Mouse (Mus musculus) adrenal gland, postnatal 10 days (tissue): ENCODE measurements around the gene Olfr551. TPM values are rescaled to one million over a fixed set of nuclear protein-coding genes. Genes with fewer than 3 reads are reported as not detected.

ENCODE experiments used
- total RNA-seq, 2 experiments: library from RNA; stranded (reverse); gene quantifications; 2 replicates each; pipeline ENCODE4 v1.2.3; 2021

Olfr551 gene
- total RNA-seq, 2 experiments from 2014 or later = not detected

Other genes with a start within 250 kb of the Olfr551 start
- 10 to 100 TPM; 33.7 to 50.4 TPM for gene Rrm1, start 150.2 kb downstream of the Olfr551 start, total RNA-seq
- not detected for gene Olfr543, start 110.2 kb downstream of the Olfr551 start, total RNA-seq
- not detected for gene Olfr544, start 103.6 kb downstream of the Olfr551 start, total RNA-seq
- not detected for gene Olfr545, start 92.3 kb downstream of the Olfr551 start, total RNA-seq
- not detected for gene Olfr547, start 57.1 kb downstream of the Olfr551 start, total RNA-seq
- gene Olfr548-ps1, start 51.0 kb downstream of the Olfr551 start, total RNA-seq = not detected
- not detected for gene Olfr549, start 42.0 kb downstream of the Olfr551 start, total RNA-seq
- 10 to 100 TPM; 10.1 to 15.8 TPM for gene Trim21, start 26.4 kb downstream of the Olfr551 start, total RNA-seq
- gene Olfr550, start 20.4 kb downstream of the Olfr551 start, total RNA-seq = not detected
- gene Olfr552, start 5.9 kb upstream of the Olfr551 start, total RNA-seq = under 1 TPM in 1 of 2 experiments, not detected in 1; 0.12 TPM
- not detected for gene Olfr553, start 26.3 kb upstream of the Olfr551 start, total RNA-seq
- gene Olfr554, start 46.5 kb upstream of the Olfr551 start, total RNA-seq = not detected
- not detected for gene Olfr555, start 66.9 kb upstream of the Olfr551 start, total RNA-seq
- gene Olfr556, start 73.0 kb upstream of the Olfr551 start, total RNA-seq = not detected
- gene Trim68, start 95.4 kb upstream of the Olfr551 start, total RNA-seq = 10 to 100 TPM in 1 of 2 experiments, 1 to 10 TPM in 1; 6.1 to 14.3 TPM
- not detected for gene Olfr557, start 104.0 kb upstream of the Olfr551 start, total RNA-seq
- gene Olfr558, start 110.3 kb upstream of the Olfr551 start, total RNA-seq = 1 to 10 TPM; 1.4 to 2.6 TPM
- gene Olfr33, start 127.2 kb upstream of the Olfr551 start, total RNA-seq = not detected
- not detected for gene Olfr559, start 135.6 kb upstream of the Olfr551 start, total RNA-seq
- not detected for gene Olfr560, start 167.5 kb upstream of the Olfr551 start, total RNA-seq
- 1 to 10 TPM; 1.5 to 2.6 TPM for gene Olfr78, start 167.6 kb upstream of the Olfr551 start, total RNA-seq
- not detected for gene Olfr561, start 179.3 kb upstream of the Olfr551 start, total RNA-seq
- gene Olfr564, start 211.6 kb upstream of the Olfr551 start, total RNA-seq = not detected